Mouse (Mus musculus) olfactory bulb, adult 2 months (tissue): ENCODE measurements around the gene Polr3b.
A peak's percentile ranks its signal among the peaks of the same experiment; 100 is the strongest.

Source experiments
- CTCF ChIP-seq: fragments of 200-500 bp; IDR thresholded peaks from 2 replicates; pipeline ENCODE4 v1.5.1; 2012; ENCODE audit warnings: low read depth, mild to moderate bottlenecking, low read length, moderate library complexity; ENCODE audit not compliant: insufficient read depth
- POLR2A ChIP-seq: fragments of 200-500 bp; IDR thresholded peaks from 2 replicates; pipeline ENCODE4 v1.6.1; 2012; ENCODE audit warnings: mild to moderate bottlenecking, low read depth, low read length, moderate library complexity; ENCODE audit not compliant: insufficient read depth

DNA sequence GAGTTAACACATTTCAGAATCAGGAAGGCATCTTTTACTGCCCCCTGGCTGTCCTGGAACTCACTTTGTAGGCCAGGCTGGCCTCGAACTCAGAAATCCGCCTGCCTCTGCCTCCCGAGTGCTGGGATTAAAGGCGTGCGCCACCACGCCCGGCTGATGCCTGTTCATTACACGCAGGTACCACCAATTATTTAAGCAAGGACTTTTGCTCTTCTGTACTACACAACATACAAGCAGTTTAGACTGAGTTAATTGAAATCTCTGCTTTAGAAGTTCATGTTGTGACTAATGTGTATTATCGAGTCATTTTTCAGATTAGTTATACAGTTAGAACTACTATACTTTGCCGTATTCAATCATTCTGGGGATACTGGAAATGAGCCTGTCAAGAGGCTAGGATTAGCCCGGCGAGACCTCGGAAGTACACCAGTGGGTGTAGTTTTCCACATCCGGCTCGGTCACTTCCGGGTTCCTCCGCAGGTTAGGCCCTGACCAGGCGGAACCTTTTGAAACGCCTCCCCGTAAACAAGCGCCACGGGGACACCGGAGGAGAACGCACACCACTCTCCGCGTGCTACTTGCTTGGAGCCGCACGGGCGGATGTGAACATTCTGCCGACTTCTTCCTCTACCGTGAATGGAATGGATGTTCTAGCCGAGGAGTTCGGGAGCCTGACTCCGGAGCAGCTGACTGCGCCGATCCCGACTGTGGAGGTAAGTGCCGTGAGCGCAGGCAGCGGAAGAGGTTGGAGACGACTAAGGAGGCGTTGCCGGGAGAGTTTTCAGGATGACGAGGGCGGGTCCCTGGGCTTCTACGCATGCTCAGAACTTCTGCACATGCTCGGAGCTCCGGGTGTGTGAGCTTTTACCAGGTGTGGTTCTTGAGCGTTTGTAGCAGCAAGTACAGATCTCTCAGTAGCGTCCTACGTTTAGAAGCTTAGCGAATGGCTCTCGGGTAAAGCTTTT is at the start of gene Polr3b:
- peak; percentile 72; the same call in 1 of the 2 replicates for TF ChIP-seq POLR2A
- TF ChIP-seq CTCF: no peak
